22 mouse cellular contexts compared by ENCODE assay signal in the genomic region with DNA sequence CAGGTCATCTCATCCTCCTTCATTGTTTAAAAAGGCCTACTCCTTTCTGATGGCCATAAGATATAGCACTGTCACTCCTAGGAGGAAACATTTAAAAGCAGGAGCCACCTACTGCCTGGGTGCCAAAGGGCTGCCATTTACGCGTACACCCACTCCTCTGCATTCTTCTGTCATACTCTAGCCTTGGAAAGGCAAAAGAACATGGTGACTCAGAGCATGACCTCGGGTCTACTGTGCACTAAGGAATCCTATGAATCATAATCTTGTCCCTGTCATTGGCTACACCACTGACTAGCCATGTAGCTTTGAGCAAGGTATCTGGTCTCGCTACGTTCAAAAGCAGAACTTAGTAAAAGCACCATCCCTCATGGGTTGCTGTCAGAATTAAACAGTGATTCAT. TPM values are rescaled to one million over a fixed set of nuclear protein-coding genes. Genes with fewer than 3 reads are reported as not detected.
"Had no signal": no experiment of that assay in that cellular context is flagged by ENCODE, and none has a peak within 500 bp of the region (broad histone marks: within the 10 kb centered on the region; RNA-seq: fewer than 3 reads in every experiment).

No protein-coding gene starts in this region.

- DNase-seq: kidney, postnatal 25 days; layer of hippocampus, adult 9-11 months; layer of hippocampus, postnatal 36 days; liver, embryonic 13.5 days; lung, adult 2 months; lung, postnatal 14 days; lung, postnatal 4 days; right cerebral cortex, postnatal 14 days; right cerebral cortex, postnatal 4 days; thymus, adult 2 months; thymus, postnatal 14 days; thymus, postnatal 4 days had no signal

- H3K4me1 ChIP-seq: midbrain, embryonic 12.5 days; midbrain, embryonic 15.5 days; neural tube, embryonic 13.5 days had no signal

- H3K36me3 ChIP-seq: liver, embryonic 13.5 days; midbrain, embryonic 12.5 days; midbrain, embryonic 15.5 days; neural tube, embryonic 13.5 days had no signal

- H3K4me3 ChIP-seq: layer of hippocampus, adult 2 months; left cerebral cortex, adult 2 months; liver, embryonic 13.5 days; midbrain, embryonic 12.5 days; midbrain, embryonic 15.5 days; myocyte; neural tube, embryonic 13.5 days had no signal

- H3K27ac ChIP-seq: kidney, postnatal 0 days; layer of hippocampus, adult 2 months; left cerebral cortex, adult 2 months; liver, embryonic 13.5 days; midbrain, embryonic 12.5 days; midbrain, embryonic 15.5 days; neural tube, embryonic 13.5 days; stomach, postnatal 0 days had no signal

- H3K9me3 ChIP-seq: liver, embryonic 13.5 days; midbrain, embryonic 12.5 days; midbrain, embryonic 15.5 days; neural tube, embryonic 13.5 days had no signal

- H3K27me3 ChIP-seq: liver, embryonic 13.5 days; midbrain, embryonic 12.5 days; midbrain, embryonic 15.5 days; neural tube, embryonic 13.5 days had no signal

RNA-seq across cellular contexts. Expression of a gene that starts 41.2 kb away (rescaled TPM):
- total RNA-seq: megakaryocyte-erythroid progenitor cell, adult 5-6 weeks; neutrophil, adult 5-6 weeks had no signal
